Mouse (Mus musculus) embryonic facial prominence, embryonic 12.5 days (tissue): Measurements from ENCODE around the gene Dynlt1a. TPM values are rescaled to one million over a fixed set of nuclear protein-coding genes. Genes with fewer than 3 reads are reported as not detected.
"Not testable (repeated sequence)": the region's sequence is repeated elsewhere in the genome, so short reads cannot be mapped to it uniquely, and the experiment has no call there.

Experiments
- ATAC-seq: fragments of 200-750 bp; cut with Nextera tagmentation; 2 replicates; pipeline ENCODE4 v1.8.0; 2017; ENCODE audit not compliant: insufficient number of reproducible peaks, insufficient read depth, low FRiP score, low TSS enrichment
- H3K27ac ChIP-seq: fragments of 300-500 bp; sonication (generic); 2 replicates; pipeline ENCODE4 v1.5.1; 2016; ENCODE audit warnings: mild to moderate bottlenecking
- H3K27me3 ChIP-seq: fragments of 300-500 bp; sonication (generic); 2 replicates; pipeline ENCODE4 v1.6.1; 2016; ENCODE audit warnings: mild to moderate bottlenecking, moderate library complexity
- H3K36me3 ChIP-seq: fragments of 300-500 bp; sonication (generic); 2 replicates; pipeline ENCODE4 v1.6.1; 2016; ENCODE audit warnings: mild to moderate bottlenecking
- H3K4me1 ChIP-seq: fragments of 300-500 bp; sonication (generic); 2 replicates; pipeline ENCODE4 v1.6.1; 2016
- H3K4me2 ChIP-seq: fragments of 300-500 bp; sonication (generic); replicated peaks from 2 replicates; pipeline ENCODE4 v1.6.1; 2016; ENCODE audit warnings: mild to moderate bottlenecking, moderate library complexity
- H3K4me3 ChIP-seq: fragments of 300-500 bp; sonication (generic); 2 replicates; pipeline ENCODE4 v1.5.1; 2016; ENCODE audit warnings: mild to moderate bottlenecking
- H3K9ac ChIP-seq: fragments of 300-500 bp; sonication (generic); 2 replicates; pipeline ENCODE4 v1.6.1; 2016; ENCODE audit warnings: mild to moderate bottlenecking, moderate library complexity
- H3K9me3 ChIP-seq: fragments of 300-500 bp; sonication (generic); 2 replicates; pipeline ENCODE4 v1.6.1; 2016; ENCODE audit warnings: mild to moderate bottlenecking, moderate library complexity
- WGBS: fragments of 180-500 bp; shearing (Covaris S2); methylation state at CpG from one replicate; pipeline ENCODE4 v1.1.7; 2016; 5-methylcytosine and 5-hydroxymethylcytosine counted together
- polyA plus RNA-seq: library from polyadenylated mRNA; unstranded; fragments of >200 nt; fragmentation: Nextera tagmentation; extraction: Ambion mirVana; gene quantifications from 2 replicates; pipeline ENCODE4 v1.2.1, GENCODE M21; 2016

Dynlt1a gene
- polyA plus RNA-seq, 1 experiment from 2014 or later, result 21.8 TPM

DNA sequence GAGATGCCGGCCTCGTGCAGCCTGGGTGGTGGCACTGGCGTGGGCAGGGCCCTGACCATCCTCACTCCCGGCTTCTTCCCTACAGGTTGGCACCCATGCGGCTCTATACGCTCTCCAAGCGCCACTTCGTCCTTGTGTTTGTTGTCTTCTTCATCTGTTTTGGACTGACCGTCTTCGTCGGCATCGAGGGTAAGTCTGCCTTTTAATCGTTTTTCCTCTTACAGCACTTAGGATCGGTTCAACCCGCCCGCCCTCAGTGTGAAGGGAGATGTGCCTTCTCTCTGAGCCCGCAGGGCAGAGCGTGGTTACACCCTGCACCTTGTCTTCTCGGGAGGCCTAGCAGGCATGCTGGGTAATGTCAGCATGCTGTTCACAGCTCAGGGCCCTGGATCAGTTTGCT, 36.8 kb downstream of the Dynlt1a start:
- not testable (repeated sequence) for H3K36me3 ChIP-seq, H3K27me3 ChIP-seq, H3K27ac ChIP-seq, H3K4me3 ChIP-seq, H3K9me3 ChIP-seq, H3K4me1 ChIP-seq, ATAC-seq, H3K4me2 ChIP-seq, H3K9ac ChIP-seq
- WGBS, result 91% methylated on average over 17 of the region's 19 CpGs

DNA sequence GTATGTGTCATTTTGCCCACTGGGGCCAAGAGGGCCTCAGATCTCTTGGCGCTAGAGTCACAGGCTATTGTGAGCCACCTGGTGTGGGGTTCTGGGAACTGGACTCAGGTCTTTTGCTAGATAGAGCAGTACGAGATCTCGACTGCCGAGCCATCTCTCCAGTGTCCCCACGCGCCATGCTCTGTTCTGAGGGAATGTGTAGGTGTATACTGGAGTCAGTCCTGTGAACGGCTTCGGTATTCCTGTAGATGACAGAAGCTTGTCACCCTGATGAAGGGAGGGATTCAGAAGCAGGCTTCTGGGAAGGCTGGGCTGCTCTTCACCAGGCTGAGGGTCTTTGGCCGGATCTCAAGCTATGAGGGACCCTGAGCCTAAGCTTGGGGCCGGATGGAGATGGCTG, 37.5 kb downstream of the Dynlt1a start:
- H3K4me2 ChIP-seq, H3K9me3 ChIP-seq, H3K4me1 ChIP-seq, ATAC-seq, H3K9ac ChIP-seq, H3K27me3 ChIP-seq, H3K36me3 ChIP-seq, H3K27ac ChIP-seq, H3K4me3 ChIP-seq: not testable (repeated sequence)
- 89% methylated on average over 10 of the region's 10 CpGs for WGBS

GRCm38 (mm10) chr17:6279205-6279604, 38.1 kb downstream of the Dynlt1a start:
- peak; percentile 37; the same call in 1 of the 2 replicates for ATAC-seq
- not testable (repeated sequence) for H3K9me3 ChIP-seq, H3K4me1 ChIP-seq, H3K27ac ChIP-seq, H3K4me3 ChIP-seq, H3K27me3 ChIP-seq, H3K9ac ChIP-seq, H3K4me2 ChIP-seq, H3K36me3 ChIP-seq
- 51% methylated on average over 8 of the region's 8 CpGs for WGBS

DNA sequence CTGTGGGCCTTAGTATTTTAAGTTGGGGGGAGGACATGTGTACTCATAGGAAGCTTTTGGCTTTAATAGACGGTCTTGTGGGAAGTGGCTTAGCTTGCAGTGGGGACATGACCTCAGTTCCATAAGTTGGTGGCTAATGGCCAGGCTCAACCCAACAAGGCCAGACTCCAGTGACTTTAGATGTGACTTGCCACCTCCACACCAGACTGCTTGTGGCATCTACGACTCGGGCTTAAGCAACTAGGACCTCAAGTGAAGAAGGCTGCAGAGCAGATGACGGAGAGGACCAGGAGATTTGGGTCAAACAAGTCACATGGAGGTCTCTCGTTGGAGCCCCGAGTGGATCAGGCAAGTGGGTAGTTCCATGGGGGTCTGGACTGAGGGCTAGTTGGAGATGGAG, 42.6 kb downstream of the Dynlt1a start:
- H3K4me2 ChIP-seq, H3K27ac ChIP-seq, H3K27me3 ChIP-seq, H3K9me3 ChIP-seq, H3K36me3 ChIP-seq, ATAC-seq, H3K4me1 ChIP-seq, H3K9ac ChIP-seq, H3K4me3 ChIP-seq: not testable (repeated sequence)
- 90% methylated on average over 5 of the region's 6 CpGs for WGBS

- not testable (repeated sequence) for H3K4me1 ChIP-seq, H3K4me3 ChIP-seq, H3K9ac ChIP-seq, H3K27ac ChIP-seq, H3K9me3 ChIP-seq, H3K4me2 ChIP-seq, H3K36me3 ChIP-seq, H3K27me3 ChIP-seq, ATAC-seq
- WGBS, result 85% methylated on average over 6 of the region's 6 CpGs
Measured at GRCm38 (mm10) chr17:6271970-6272369, 45.3 kb downstream of the Dynlt1a start.

- Histone ChIP-seq H3K4me3 (peak overlapping the region; percentile 50), H3K9ac (peak overlapping the region; percentile 69), H3K4me2 (peak overlapping the region; percentile 58)
- H3K27me3 ChIP-seq, H3K27ac ChIP-seq, H3K9me3 ChIP-seq, H3K4me1 ChIP-seq, H3K36me3 ChIP-seq, ATAC-seq: not testable (repeated sequence)
- WGBS, result under 1% methylated on average over 25 of the region's 25 CpGs
Measured at GRCm38 (mm10) chr17:6270840-6271239, 46.5 kb downstream of the Dynlt1a start.

- H3K4me1 ChIP-seq, H3K27ac ChIP-seq, H3K27me3 ChIP-seq, H3K9me3 ChIP-seq, H3K36me3 ChIP-seq: not testable (repeated sequence)
- peak overlapping the region; percentile 58 for H3K4me2 ChIP-seq
- peak overlapping the region; percentile 69 for H3K9ac ChIP-seq
- 3% methylated on average over 53 of the region's 84 CpGs for WGBS
- peak overlapping the region; percentile 50 for H3K4me3 ChIP-seq
- peak; percentile 22; the same call in 1 of the 2 replicates for ATAC-seq
Measured at GRCm38 (mm10) chr17:6269876-6270831, 47.1 kb downstream of the Dynlt1a start.

- Histone ChIP-seq H3K4me3 (peak overlapping the region; percentile 18; the same call in 1 of the 2 replicates), H3K4me2 (peak overlapping the region; percentile 43)
- H3K4me1 ChIP-seq, H3K9ac ChIP-seq, H3K36me3 ChIP-seq, H3K27me3 ChIP-seq, H3K27ac ChIP-seq, ATAC-seq, H3K9me3 ChIP-seq: not testable (repeated sequence)
- WGBS, result 1% methylated on average over 19 of the region's 20 CpGs
Measured at GRCm38 (mm10) chr17:6257070-6257456, 60.2 kb downstream of the Dynlt1a start.

DNA sequence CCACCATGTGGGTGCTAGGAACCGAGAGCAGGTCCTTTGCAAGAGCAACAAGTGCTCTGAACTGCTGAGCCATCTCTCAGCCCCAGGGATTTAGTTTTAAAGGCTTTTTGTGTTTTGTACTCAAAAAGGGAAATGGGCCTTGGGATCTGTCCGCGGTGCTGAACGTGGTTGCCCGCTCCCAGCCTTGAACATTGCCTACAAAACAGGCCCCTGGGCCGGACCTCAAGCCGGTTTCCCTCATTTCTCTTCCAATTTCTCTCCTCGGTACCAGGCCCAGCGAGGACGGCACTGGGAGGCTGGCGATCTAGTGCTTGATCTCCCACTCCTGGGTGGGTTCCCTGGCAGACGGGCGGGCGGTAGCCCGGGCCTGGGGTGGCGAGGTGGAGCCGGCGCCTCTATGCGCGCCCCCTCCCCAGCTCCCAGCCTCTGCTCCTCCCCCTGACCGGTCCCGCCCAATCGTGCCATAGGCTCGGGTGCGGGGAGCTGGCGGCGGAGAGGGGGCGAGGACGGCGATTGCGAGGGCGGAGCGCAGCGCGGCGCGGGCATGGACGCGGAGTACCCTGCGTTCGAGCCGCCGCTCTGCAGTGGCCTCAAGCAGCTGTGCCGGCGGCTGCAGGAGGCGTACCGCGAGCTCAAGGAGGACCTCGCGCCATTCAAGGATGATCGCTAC, 60.8 kb downstream of the Dynlt1a start, which contains the start of gene Tmem181a:
Gene Tmem181a (plus strand): TSS at position 461 of the 670 bp plus-strand sequence.
- not testable (repeated sequence) for H3K4me1 ChIP-seq, H3K9me3 ChIP-seq, H3K27ac ChIP-seq, H3K9ac ChIP-seq, H3K36me3 ChIP-seq, H3K27me3 ChIP-seq
- Histone ChIP-seq H3K4me2 (peak within 1 kb of the TSS; percentile 43), H3K4me3 (peak within 1 kb of the TSS; percentile 18; the same call in 1 of the 2 replicates)
- peak; percentile 60 for ATAC-seq
- WGBS, result 0% methylated on average over 19 of the region's 51 CpGs

Other genes starting within 250 kb of the Dynlt1a start
- 9.0 and 9.7 TPM in 2 replicates for gene Serac1, start 237.8 kb downstream of the Dynlt1a start, polyA plus RNA-seq
- 167 and 178 TPM in 2 replicates for gene Gtf2h5, start 237.7 kb downstream of the Dynlt1a start, polyA plus RNA-seq
- 99.4 and 103 TPM in 2 replicates for gene Tulp4, start 211.1 kb downstream of the Dynlt1a start, polyA plus RNA-seq
- 25.3 and 26.5 TPM in 2 replicates for gene Tmem181a, start 60.6 kb downstream of the Dynlt1a start, polyA plus RNA-seq
- gene Dynlt1b, start 112.6 kb upstream of the Dynlt1a start, polyA plus RNA-seq, result 511 and 553 TPM in 2 replicates